Mouse (Mus musculus): ENCODE measurements around the gene Defb23.
A peak's percentile ranks its signal among the peaks of the same experiment; 100 is the strongest.

The Defb23 gene

DNA sequence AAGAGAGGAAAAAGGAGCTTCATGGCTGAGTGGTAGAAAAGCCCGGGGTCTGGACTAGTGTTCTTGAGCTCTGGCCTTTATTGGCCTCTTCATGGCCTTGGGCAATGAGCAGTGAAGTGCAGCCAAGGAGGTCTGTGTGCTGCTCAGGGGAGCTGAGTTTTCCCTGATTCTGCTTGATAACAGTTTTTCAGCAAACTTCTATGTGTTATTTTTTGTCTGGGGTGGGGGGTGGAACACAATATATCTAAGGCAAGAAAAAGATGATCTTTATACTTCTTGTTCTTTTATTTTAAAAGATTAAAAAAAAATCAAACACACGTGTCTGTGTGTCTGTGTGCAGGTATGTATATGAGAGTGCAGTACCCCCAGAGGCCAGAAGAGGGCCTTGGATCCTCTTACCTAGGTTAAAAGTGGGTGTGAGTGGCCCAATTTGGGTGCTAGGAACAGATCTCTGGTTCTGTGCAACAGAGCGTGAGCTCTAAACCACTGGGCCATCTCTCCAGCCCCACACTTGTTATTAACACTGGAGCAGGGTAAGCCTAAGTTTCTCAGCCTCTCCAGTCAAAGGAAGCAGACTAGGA lies at the start of gene Defb23:
Defb23 (minus strand) TSS at position 51 of the 581 bp plus-strand sequence.
- no peak for DNase-seq (ENCODE audit: low spot score)

- no peak for DNase-seq (ENCODE audit: low spot score)
These were observed 47.2 kb upstream of the Defb23 start, which contains the start of gene Defb26 for GRCm38 (mm10) chr2:152511592-152511991. Gene Defb26, minus strand, starts transcription at chr2:152511692.

GRCm38 (mm10) chr2:152503950-152504349 lies 39.5 kb upstream of the Defb23 start:
- no peak for DNase-seq (ENCODE audit: low spot score)

- no peak for DNase-seq (ENCODE audit: low spot score)
These were observed 36.4 kb upstream of the Defb23 start for GRCm38 (mm10) chr2:152500863-152501229.

DNA sequence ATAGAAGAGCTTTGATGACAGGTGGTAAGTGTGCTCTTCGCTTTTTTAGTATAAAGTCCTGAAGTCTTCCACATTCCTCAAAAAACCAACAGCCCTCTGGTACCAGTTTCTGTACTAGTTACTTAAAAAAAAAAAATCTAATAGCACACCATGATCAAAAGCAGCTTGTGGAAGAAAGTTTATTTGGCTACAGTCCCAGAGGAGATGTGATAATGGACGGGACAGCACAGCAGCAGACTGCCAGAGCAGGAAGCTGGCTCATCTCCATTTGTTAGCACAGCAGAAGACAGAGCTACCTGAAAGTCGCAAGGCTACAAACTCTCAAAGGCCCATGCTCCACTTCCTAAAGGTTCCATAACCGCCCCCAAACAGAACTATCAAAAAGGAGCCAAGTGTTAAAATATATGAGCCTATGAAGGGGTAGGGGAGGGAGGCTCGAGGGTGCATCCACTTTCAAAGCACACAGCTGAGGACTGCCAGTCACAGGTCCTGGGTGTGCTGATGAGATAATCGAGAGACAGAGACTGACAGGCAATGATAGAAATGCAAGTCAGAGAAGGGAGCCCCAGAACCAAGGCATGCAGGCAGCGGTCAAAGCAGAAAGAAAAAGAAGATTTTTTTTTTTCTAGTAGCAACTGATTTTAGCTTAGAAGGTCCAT lies 35.9 kb upstream of the Defb23 start:
- no peak for DNase-seq (ENCODE audit: low spot score)

GRCm38 (mm10) chr2:152498020-152498419 lies 33.6 kb upstream of the Defb23 start:
- no peak for DNase-seq (ENCODE audit: low spot score)

- DNase-seq (ENCODE audit: low spot score): no peak
These were observed 28.7 kb upstream of the Defb23 start for GRCm38 (mm10) chr2:152493151-152493550.

GRCm38 (mm10) chr2:152490038-152490437 lies 25.6 kb upstream of the Defb23 start, which contains the start of gene Defb22:
Gene Defb22, minus strand, starts transcription at chr2:152490138.
- no peak for DNase-seq (ENCODE audit: low spot score)

DNA sequence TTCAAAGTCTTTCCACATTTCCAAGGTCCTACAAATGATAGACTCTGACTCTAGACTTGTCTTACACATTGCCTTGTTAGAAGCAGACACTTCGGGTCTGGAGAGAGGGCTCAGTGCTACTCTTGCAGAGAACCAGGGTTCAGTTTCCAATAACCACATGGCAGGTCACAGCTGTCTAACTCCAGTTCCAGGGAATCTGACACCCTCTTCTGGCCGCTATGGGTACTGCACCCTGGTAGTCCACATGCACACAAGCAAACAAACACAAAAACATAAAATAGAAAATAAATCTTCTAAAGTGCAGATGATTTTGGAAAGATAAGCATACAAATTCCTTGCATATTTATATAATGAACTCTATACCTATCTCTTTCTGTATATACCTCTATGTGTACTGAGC lies 22.6 kb upstream of the Defb23 start:
- no peak for DNase-seq (ENCODE audit: low spot score)

DNA sequence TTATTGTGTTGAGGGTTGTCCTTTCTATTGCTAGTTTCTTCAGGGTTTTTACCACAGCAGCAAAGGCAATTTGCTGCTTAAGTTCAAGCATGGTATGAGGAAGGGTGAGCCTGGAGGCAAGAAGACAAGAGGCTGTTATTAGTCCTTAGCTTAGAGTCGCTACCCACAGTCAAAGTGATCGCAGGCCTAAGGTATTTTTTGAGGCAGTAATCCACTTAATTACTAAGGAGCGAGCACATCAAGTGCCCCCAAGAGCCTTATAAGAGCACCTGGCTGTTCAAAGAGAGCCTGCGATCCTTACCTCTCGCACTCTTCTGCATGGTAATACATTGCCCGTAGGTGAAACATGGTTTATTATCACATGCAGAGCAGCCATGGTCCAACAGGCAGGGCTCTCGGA lies 17.3 kb upstream of the Defb23 start:
- no peak for DNase-seq (ENCODE audit: low spot score)

DNA sequence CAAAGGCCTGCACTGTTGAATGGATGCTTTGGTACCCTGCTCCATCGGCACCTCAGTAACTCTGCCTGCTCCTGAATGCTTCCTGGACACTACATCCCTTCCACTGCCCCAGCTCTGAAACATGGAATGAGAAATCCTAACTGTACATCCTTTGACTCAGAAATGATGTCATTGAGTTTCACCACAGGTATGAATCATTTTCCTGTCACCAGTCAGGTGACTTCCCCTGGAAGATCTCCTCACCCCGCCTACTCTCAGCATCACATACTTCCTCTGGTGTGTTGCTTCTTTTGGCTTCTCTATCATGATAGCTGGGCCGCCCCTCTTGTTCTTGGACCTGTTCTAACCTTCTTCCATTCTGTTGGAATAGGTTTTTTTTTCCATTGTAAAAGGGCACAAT lies 16.5 kb upstream of the Defb23 start:
- DNase-seq (ENCODE audit: low spot score): no peak

- DNase-seq (ENCODE audit: low spot score): no peak
These were observed 12.3 kb upstream of the Defb23 start, which contains the start of gene Defb20 for GRCm38 (mm10) chr2:152476763-152477162. Gene Defb20, plus strand, starts transcription at chr2:152477063.

GRCm38 (mm10) chr2:152472434-152472833 lies 8.0 kb upstream of the Defb23 start:
- DNase-seq (ENCODE audit: low spot score): peak; percentile 22

- DNase-seq (ENCODE audit: low spot score): peak; percentile 77
These were observed 6.6 kb upstream of the Defb23 start for GRCm38 (mm10) chr2:152470973-152471372.

- no peak for DNase-seq (ENCODE audit: low spot score)
These were observed 5.2 kb downstream of the Defb23 start for GRCm38 (mm10) chr2:152459241-152459640.

DNA sequence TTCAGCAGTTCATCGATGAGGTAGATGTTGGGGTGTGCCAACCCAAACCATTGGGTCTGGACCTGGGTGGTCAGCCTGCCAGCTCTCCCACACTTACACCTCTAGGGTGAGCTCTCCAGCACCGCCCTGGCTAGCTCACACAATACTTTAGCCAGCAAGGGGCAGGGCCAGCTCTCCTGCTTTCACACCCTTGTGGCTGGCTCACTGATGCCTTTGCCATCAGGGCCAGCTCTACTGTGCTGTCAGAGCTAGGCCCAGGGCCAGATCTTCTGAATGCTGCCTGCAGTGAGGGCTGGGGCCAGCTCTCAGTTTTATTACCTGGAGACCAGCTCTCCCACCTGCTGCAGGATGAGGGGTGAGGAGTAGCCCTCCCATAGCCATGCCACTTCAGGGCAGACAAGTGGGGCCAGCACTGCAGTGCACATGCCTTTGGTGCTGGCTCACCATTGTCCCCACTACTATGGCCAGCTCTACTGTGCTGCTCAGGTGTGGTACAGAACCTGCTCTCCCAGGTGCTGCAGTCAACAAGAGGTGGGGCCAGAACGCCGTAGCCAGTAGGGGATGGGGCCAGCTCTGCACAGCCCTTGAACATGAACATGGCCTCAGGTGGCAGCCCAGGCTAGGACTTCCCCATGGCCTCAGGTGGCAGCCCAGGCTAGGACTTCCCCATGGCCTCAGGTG lies 12.2 kb downstream of the Defb23 start:
- DNase-seq (ENCODE audit: low spot score): no peak

GRCm38 (mm10) chr2:152450241-152450640 lies 14.2 kb downstream of the Defb23 start:
- DNase-seq (ENCODE audit: low spot score): peak; percentile 77

GRCm38 (mm10) chr2:152447461-152447860 lies 17.0 kb downstream of the Defb23 start:
- DNase-seq (ENCODE audit: low spot score): no peak

- no peak for DNase-seq (ENCODE audit: low spot score)
These were observed 17.8 kb downstream of the Defb23 start for GRCm38 (mm10) chr2:152446642-152447041.

DNA sequence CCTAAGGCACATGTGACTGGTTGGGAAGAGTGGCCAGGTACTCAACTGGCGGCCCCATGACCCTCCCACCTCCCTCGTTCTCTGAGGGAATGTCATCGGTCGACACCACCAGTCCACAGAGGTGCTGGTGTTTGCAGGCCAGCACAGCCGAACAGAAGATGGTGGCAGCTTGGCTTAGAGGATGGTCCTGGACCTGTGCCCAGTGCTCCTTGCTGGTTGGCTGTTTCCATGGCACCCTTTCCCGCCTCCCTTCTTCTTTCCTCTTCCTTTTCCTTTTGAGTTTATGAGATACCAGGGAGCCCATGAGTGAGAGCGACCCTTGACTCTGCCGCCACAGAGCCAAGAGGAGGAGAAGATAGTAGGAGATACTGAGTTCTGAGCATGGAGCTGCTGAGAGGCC lies 21.1 kb downstream of the Defb23 start:
- DNase-seq (ENCODE audit: low spot score): no peak

- DNase-seq (ENCODE audit: low spot score): no peak
These were observed 22.1 kb downstream of the Defb23 start for GRCm38 (mm10) chr2:152442322-152442721.

- no peak for DNase-seq (ENCODE audit: low spot score)
These were observed 24.6 kb downstream of the Defb23 start for GRCm38 (mm10) chr2:152439833-152440232.

- no peak for DNase-seq (ENCODE audit: low spot score)
These were observed 25.5 kb downstream of the Defb23 start for GRCm38 (mm10) chr2:152438963-152439362.
